Mouse (Mus musculus) heart, postnatal 10 days (tissue): ENCODE measurements around the gene Nphs2. TPM values are rescaled to one million over a fixed set of nuclear protein-coding genes. Genes with fewer than 3 reads are reported as not detected.
"Not testable (repeated sequence)": the region's sequence is repeated elsewhere in the genome, so short reads cannot be mapped to it uniquely, and the experiment has no call there.

ENCODE experiments used
- DNase-seq, 2 experiments: peaks; one replicate each; pipeline ENCODE4 v3.0.0; 2021
- intact Hi-C: fragments of 180-260 bp; cut with DNase I; formaldehyde crosslinking; loops from one replicate; pipeline ENCODE4 v1.15.1; 2025
- total RNA-seq, 2 experiments: library from RNA; stranded (reverse); gene quantifications; 2 replicates each; pipeline ENCODE4 v1.2.3; 2021

Gene Nphs2
- under 1 TPM in 1 of 2 experiments, not detected in 1; 0.19 TPM for total RNA-seq

- DNase-seq = peak in 1 of 2 experiments; percentile 4
- intact Hi-C loops = no loop called here
Measured at GRCm38 (mm10) chr1:156310630-156311029, at the start of gene Nphs2. TSS of gene Nphs2 (plus strand) at chr1:156310727.

- intact Hi-C loops = loop anchor here (1.0 to 2.0 kb wide), 2 partner anchors 277 to 370 kb away; no protein-coding TSS in a partner anchor
- DNase-seq = peak; percentile 53 to 78
Measured at GRCm38 (mm10) chr1:156263352-156263751, 47.2 kb upstream of the Nphs2 start.

- intact Hi-C loops = loop anchor here (1.0 to 2.0 kb wide), 2 partner anchors 277 to 369 kb away; no protein-coding TSS in a partner anchor
Measured at GRCm38 (mm10) chr1:156263946-156264345, 46.6 kb upstream of the Nphs2 start.

GRCm38 (mm10) chr1:156268546-156268945 is 42.0 kb upstream of the Nphs2 start:
- intact Hi-C loops, DNase-seq: not testable (repeated sequence)

More at GRCm38 (mm10) chr1:156263946-156264345, 46.6 kb upstream of the Nphs2 start:
- DNase-seq = no peak

GRCm38 (mm10) chr1:156270471-156270870 is 40.1 kb upstream of the Nphs2 start:
- no peak for DNase-seq
- intact Hi-C loops = no loop called here

- intact Hi-C loops = no loop called here
- no peak for DNase-seq
Measured at GRCm38 (mm10) chr1:156271654-156272053, 38.9 kb upstream of the Nphs2 start.

GRCm38 (mm10) chr1:156273647-156274046 is 36.9 kb upstream of the Nphs2 start:
- no peak for DNase-seq

GRCm38 (mm10) chr1:156280131-156280530 is 30.4 kb upstream of the Nphs2 start:
- intact Hi-C loops = no loop called here
- DNase-seq = no peak

More at GRCm38 (mm10) chr1:156273647-156274046, 36.9 kb upstream of the Nphs2 start:
- intact Hi-C loops = no loop called here

- no peak for DNase-seq
- intact Hi-C loops = no loop called here
Measured at GRCm38 (mm10) chr1:156284207-156284606, 26.3 kb upstream of the Nphs2 start.

GRCm38 (mm10) chr1:156284851-156285540 is 25.5 kb upstream of the Nphs2 start:
- no peak for DNase-seq
- intact Hi-C loops = no loop called here

GRCm38 (mm10) chr1:156285541-156285896 is 25.0 kb upstream of the Nphs2 start:
- no peak for DNase-seq
- intact Hi-C loops = no loop called here

GRCm38 (mm10) chr1:156288556-156289221 is 21.8 kb upstream of the Nphs2 start:
- DNase-seq = no peak

GRCm38 (mm10) chr1:156289222-156289587 is 21.3 kb upstream of the Nphs2 start:
- DNase-seq, intact Hi-C loops: not testable (repeated sequence)

More at GRCm38 (mm10) chr1:156288556-156289221, 21.8 kb upstream of the Nphs2 start:
- intact Hi-C loops = no loop called here

- intact Hi-C loops = no loop called here
Measured at GRCm38 (mm10) chr1:156290016-156290415, 20.5 kb upstream of the Nphs2 start.

GRCm38 (mm10) chr1:156302911-156303749 is 7.4 kb upstream of the Nphs2 start, which contains the start of gene Tdrd5:
TSS of gene Tdrd5 (minus strand) at chr1:156303664.
- DNase-seq = peak in 1 of 2 experiments; percentile 18
- intact Hi-C loops = no loop called here

More at GRCm38 (mm10) chr1:156290016-156290415, 20.5 kb upstream of the Nphs2 start:
- no peak for DNase-seq

GRCm38 (mm10) chr1:156308595-156308994 is 1.9 kb upstream of the Nphs2 start:
- no peak for DNase-seq
- intact Hi-C loops = no loop called here

GRCm38 (mm10) chr1:156323126-156323525 is 12.6 kb downstream of the Nphs2 start:
- intact Hi-C loops = no loop called here
- DNase-seq = no peak

GRCm38 (mm10) chr1:156340847-156341246 is 30.3 kb downstream of the Nphs2 start:
- intact Hi-C loops = no loop called here
- DNase-seq = no peak

GRCm38 (mm10) chr1:156344433-156344832 is 33.9 kb downstream of the Nphs2 start:
- no peak for DNase-seq
- intact Hi-C loops = no loop called here

- DNase-seq = no peak
- intact Hi-C loops = no loop called here
Measured at GRCm38 (mm10) chr1:156345633-156346032, 35.1 kb downstream of the Nphs2 start.

GRCm38 (mm10) chr1:156349031-156349430 is 38.5 kb downstream of the Nphs2 start:
- no peak for DNase-seq
- intact Hi-C loops = no loop called here
